Mouse (Mus musculus): Measurements from ENCODE around the gene 4930469K13Rik. TPM values are rescaled to one million over a fixed set of nuclear protein-coding genes. Genes with fewer than 3 reads are reported as not detected.

The 4930469K13Rik gene
- polyA plus RNA-seq, 1 experiment, result not detected

- 57% methylated on average over 8 of the region's 8 CpGs for WGBS
These were observed 146.4 kb downstream of the 4930469K13Rik start for GRCm38 (mm10) chr11:33951684-33952625.

GRCm38 (mm10) chr11:33951155-33951554, 147.2 kb downstream of the 4930469K13Rik start:
- WGBS, result 50% methylated on average over 5 of the region's 5 CpGs
- no peak for DNase-seq (ENCODE audit: low read depth, low spot score)

More at GRCm38 (mm10) chr11:33951684-33952625, 146.4 kb downstream of the 4930469K13Rik start:
- no peak for DNase-seq (ENCODE audit: low read depth, low spot score)

- 79% methylated on average over 4 of the region's 4 CpGs for WGBS
- DNase-seq (ENCODE audit: low read depth, low spot score), result no peak
These were observed 151.9 kb downstream of the 4930469K13Rik start for GRCm38 (mm10) chr11:33946501-33946900.

- WGBS, result 79% methylated on average over 9 of the region's 9 CpGs
These were observed 153.5 kb downstream of the 4930469K13Rik start for GRCm38 (mm10) chr11:33944786-33945328.

GRCm38 (mm10) chr11:33944067-33944785, 154.1 kb downstream of the 4930469K13Rik start:
- 67% methylated on average over 4 of the region's 4 CpGs for WGBS
- DNase-seq (ENCODE audit: low read depth, low spot score), result no peak

More at GRCm38 (mm10) chr11:33944786-33945328, 153.5 kb downstream of the 4930469K13Rik start:
- DNase-seq (ENCODE audit: low read depth, low spot score), result no peak

- no peak for DNase-seq (ENCODE audit: low read depth, low spot score)
- 74% methylated on average over 1 of the region's 1 CpGs for WGBS
These were observed 154.8 kb downstream of the 4930469K13Rik start for GRCm38 (mm10) chr11:33943565-33943964.

- 68% methylated on average over 4 of the region's 4 CpGs for WGBS
These were observed 158.8 kb downstream of the 4930469K13Rik start for GRCm38 (mm10) chr11:33939456-33940113.

GRCm38 (mm10) chr11:33938561-33939274, 159.6 kb downstream of the 4930469K13Rik start:
- no peak for DNase-seq (ENCODE audit: low read depth, low spot score)
- 63% methylated on average over 7 of the region's 7 CpGs for WGBS

More at GRCm38 (mm10) chr11:33939456-33940113, 158.8 kb downstream of the 4930469K13Rik start:
- no peak for DNase-seq (ENCODE audit: low read depth, low spot score)

GRCm38 (mm10) chr11:33937641-33938040, 160.7 kb downstream of the 4930469K13Rik start:
- DNase-seq (ENCODE audit: low read depth, low spot score), result no peak
- WGBS, result 75% methylated on average over 8 of the region's 8 CpGs

- 77% methylated on average over 9 of the region's 9 CpGs for WGBS
- DNase-seq (ENCODE audit: low read depth, low spot score), result no peak
These were observed 164.1 kb downstream of the 4930469K13Rik start for GRCm38 (mm10) chr11:33934286-33934685.

- WGBS, result 4% methylated on average over 18 of the region's 18 CpGs
- no peak for DNase-seq (ENCODE audit: low read depth, low spot score)
These were observed 165.8 kb downstream of the 4930469K13Rik start for GRCm38 (mm10) chr11:33932386-33933111.

GRCm38 (mm10) chr11:33931836-33932385, 166.4 kb downstream of the 4930469K13Rik start:
- 9% methylated on average over 10 of the region's 10 CpGs for WGBS
- no peak for DNase-seq (ENCODE audit: low read depth, low spot score)

GRCm38 (mm10) chr11:33929412-33929811, 168.9 kb downstream of the 4930469K13Rik start:
- no peak for DNase-seq (ENCODE audit: low read depth, low spot score)
- 74% methylated on average over 11 of the region's 11 CpGs for WGBS

GRCm38 (mm10) chr11:33928658-33929057, 169.7 kb downstream of the 4930469K13Rik start:
- WGBS, result 23% methylated on average over 7 of the region's 7 CpGs
- no peak for DNase-seq (ENCODE audit: low read depth, low spot score)

- DNase-seq (ENCODE audit: low read depth, low spot score), result no peak
- 57% methylated on average over 4 of the region's 4 CpGs for WGBS
These were observed 170.5 kb downstream of the 4930469K13Rik start for GRCm38 (mm10) chr11:33927836-33928235.

GRCm38 (mm10) chr11:33927321-33927720, 171.0 kb downstream of the 4930469K13Rik start:
- no peak for DNase-seq (ENCODE audit: low read depth, low spot score)
- 62% methylated on average over 6 of the region's 6 CpGs for WGBS

- WGBS, result 37% methylated on average over 2 of the region's 2 CpGs
- no peak for DNase-seq (ENCODE audit: low read depth, low spot score)
These were observed 171.8 kb downstream of the 4930469K13Rik start for GRCm38 (mm10) chr11:33926551-33926950.

- no peak for DNase-seq (ENCODE audit: low read depth, low spot score)
- WGBS, result 36% methylated on average over 8 of the region's 8 CpGs
These were observed 172.6 kb downstream of the 4930469K13Rik start for GRCm38 (mm10) chr11:33925778-33926177.
